Mouse (Mus musculus): ENCODE measurements at regions not wholly inside any gene's neighbourhood (a gene's known extent, or its start where the extent isn't known, plus 50 kb on each side); places are given as distances from the start of the nearest gene placed in this dataset.
A peak's percentile ranks its signal among the peaks of the same experiment; 100 is the strongest.

GRCm38 (mm10) chr7:77477519-77477918, 1247.8 kb downstream of the Agbl1 start:
- WGBS = 37% methylated on average over 2 of the region's 2 CpGs
- Histone ChIP-seq H3K79me2 (replicated peaks; ENCODE audit: control insufficient read depth, insufficient read depth, low read length) (no peaks in the 10 kb centered on the region), H3K9ac (ENCODE audit: low read depth, low read length) (no peak overlapping the region), H3K27ac (no peak overlapping the region), H3K4me1 (ENCODE audit: control insufficient read depth, insufficient read depth, low read length) (no peaks in the 10 kb centered on the region), H3K36me3 (ENCODE audit: control insufficient read depth, insufficient read depth, low read length) (no peaks in the 10 kb centered on the region), H3K4me3 (no peak overlapping the region), H3K27me3 (ENCODE audit: control insufficient read depth, insufficient read depth, low read length) (no peaks in the 10 kb centered on the region)
- no peak for DNase-seq
- TF ChIP-seq CTCF (IDR thresholded peaks at IDR 0.05) (no peak), POLR2A (IDR thresholded peaks at IDR 0.05; ENCODE audit: insufficient read depth, low read depth, low read length) (no peak), EP300 (IDR thresholded peaks at IDR 0.05; ENCODE audit: insufficient read depth, low read depth, low read length) (no peak)
- intact Hi-C loops (cut with DNase I) = no loop called here

GRCm38 (mm10) chr7:77446052-77446367, 1216.3 kb downstream of the Agbl1 start:
- Histone ChIP-seq H3K36me3 (ENCODE audit: control insufficient read depth, insufficient read depth, low read length) (no peaks in the 10 kb centered on the region), H3K79me2 (replicated peaks; ENCODE audit: control insufficient read depth, insufficient read depth, low read length) (no peaks in the 10 kb centered on the region), H3K27ac (no peak overlapping the region), H3K9ac (ENCODE audit: low read depth, low read length) (no peak overlapping the region), H3K27me3 (ENCODE audit: control insufficient read depth, insufficient read depth, low read length) (no peaks in the 10 kb centered on the region), H3K4me3 (no peak overlapping the region), H3K4me1 (ENCODE audit: control insufficient read depth, insufficient read depth, low read length) (no peaks in the 10 kb centered on the region)
- TF ChIP-seq EP300 (IDR thresholded peaks at IDR 0.05; ENCODE audit: insufficient read depth, low read depth, low read length) (no peak), CTCF (IDR thresholded peaks at IDR 0.05) (no peak), POLR2A (IDR thresholded peaks at IDR 0.05; ENCODE audit: insufficient read depth, low read depth, low read length) (no peak)
- whole genome bisulfite sequencing = 11% methylated on average over 2 of the region's 2 CpGs
- DNase-seq = no peak
- intact Hi-C loops (cut with DNase I) = loop anchor here (10.0 kb wide), 1 partner anchor 471 kb away; no protein-coding TSS in a partner anchor

GRCm38 (mm10) chr7:77445352-77446051, 1215.8 kb downstream of the Agbl1 start:
- H3K4me1 ChIP-seq (ENCODE audit: control insufficient read depth, insufficient read depth, low read length) = no peaks in the 10 kb centered on the region
- TF ChIP-seq EP300 (IDR thresholded peaks at IDR 0.05; ENCODE audit: insufficient read depth, low read depth, low read length) (no peak), POLR2A (IDR thresholded peaks at IDR 0.05; ENCODE audit: insufficient read depth, low read depth, low read length) (no peak), CTCF (IDR thresholded peaks at IDR 0.05) (no peak)
- H3K27me3 ChIP-seq (ENCODE audit: control insufficient read depth, insufficient read depth, low read length) = no peaks in the 10 kb centered on the region
- DNase-seq = no peak
- H3K36me3 ChIP-seq (ENCODE audit: control insufficient read depth, insufficient read depth, low read length) = no peaks in the 10 kb centered on the region
- WGBS = 60% methylated on average over 11 of the region's 11 CpGs
- no peak overlapping the region for H3K27ac ChIP-seq
- no peaks in the 10 kb centered on the region for H3K79me2 ChIP-seq (replicated peaks; ENCODE audit: control insufficient read depth, insufficient read depth, low read length)
- H3K4me3 ChIP-seq = no peak overlapping the region
- intact Hi-C loops (cut with DNase I) = loop anchor here (10.0 kb wide), 1 partner anchor 471 kb away; no protein-coding TSS in a partner anchor
- H3K9ac ChIP-seq (ENCODE audit: low read depth, low read length) = no peak overlapping the region

DNA sequence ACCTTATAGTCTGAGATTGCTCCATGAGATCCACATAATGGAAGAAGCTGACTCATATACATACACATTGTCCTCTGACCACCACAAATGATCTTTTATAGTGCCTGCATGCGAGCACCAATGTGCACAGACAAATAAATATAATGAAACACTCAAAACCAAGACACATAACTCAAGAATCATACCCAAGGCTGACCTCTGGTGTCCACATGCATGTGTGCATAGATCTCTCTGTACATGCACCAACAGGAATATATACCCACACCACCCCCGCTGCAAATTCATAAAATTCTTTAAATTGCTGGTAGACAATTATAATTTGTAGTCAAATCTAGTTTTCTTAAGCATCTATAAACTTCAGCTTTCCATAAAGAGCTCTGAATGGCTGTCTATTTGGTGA, 1211.9 kb downstream of the Agbl1 start:
- no peak for DNase-seq
- Histone ChIP-seq H3K79me2 (replicated peaks; ENCODE audit: control insufficient read depth, insufficient read depth, low read length) (no peaks in the 10 kb centered on the region), H3K4me3 (no peak overlapping the region), H3K4me1 (ENCODE audit: control insufficient read depth, insufficient read depth, low read length) (no peaks in the 10 kb centered on the region), H3K36me3 (ENCODE audit: control insufficient read depth, insufficient read depth, low read length) (no peaks in the 10 kb centered on the region), H3K9ac (ENCODE audit: low read depth, low read length) (no peak overlapping the region), H3K27ac (no peak overlapping the region), H3K27me3 (ENCODE audit: control insufficient read depth, insufficient read depth, low read length) (no peaks in the 10 kb centered on the region)
- TF ChIP-seq CTCF (IDR thresholded peaks at IDR 0.05) (peak; percentile 45), POLR2A (IDR thresholded peaks at IDR 0.05; ENCODE audit: insufficient read depth, low read depth, low read length) (no peak), EP300 (IDR thresholded peaks at IDR 0.05; ENCODE audit: insufficient read depth, low read depth, low read length) (no peak)
- intact Hi-C loops (cut with DNase I) = loop anchor here (5.0 to 10.0 kb wide), 2 partner anchors 467 to 1049 kb away; no protein-coding TSS in a partner anchor
- 44% methylated on average over 2 of the region's 2 CpGs for WGBS

GRCm38 (mm10) chr7:77413606-77414005, 1183.9 kb downstream of the Agbl1 start:
- WGBS = 70% methylated on average over 4 of the region's 4 CpGs
- intact Hi-C loops (cut with DNase I) = no loop called here
- Histone ChIP-seq H3K27ac (no peak overlapping the region), H3K9ac (ENCODE audit: low read depth, low read length) (no peak overlapping the region), H3K79me2 (replicated peaks; ENCODE audit: control insufficient read depth, insufficient read depth, low read length) (no peaks in the 10 kb centered on the region), H3K36me3 (ENCODE audit: control insufficient read depth, insufficient read depth, low read length) (no peaks in the 10 kb centered on the region), H3K4me3 (no peak overlapping the region), H3K27me3 (ENCODE audit: control insufficient read depth, insufficient read depth, low read length) (no peaks in the 10 kb centered on the region), H3K4me1 (ENCODE audit: control insufficient read depth, insufficient read depth, low read length) (no peaks in the 10 kb centered on the region)
- no peak for TF ChIP-seq POLR2A (IDR thresholded peaks at IDR 0.05; ENCODE audit: insufficient read depth, low read depth, low read length)
- no peak for TF ChIP-seq EP300 (IDR thresholded peaks at IDR 0.05; ENCODE audit: insufficient read depth, low read depth, low read length)
- no peak for TF ChIP-seq CTCF (IDR thresholded peaks at IDR 0.05)
- no peak for DNase-seq

Data from heart, adult 2 months (tissue).